Mouse (Mus musculus): ENCODE data around the gene Epn2.

Epn2 gene

DNA sequence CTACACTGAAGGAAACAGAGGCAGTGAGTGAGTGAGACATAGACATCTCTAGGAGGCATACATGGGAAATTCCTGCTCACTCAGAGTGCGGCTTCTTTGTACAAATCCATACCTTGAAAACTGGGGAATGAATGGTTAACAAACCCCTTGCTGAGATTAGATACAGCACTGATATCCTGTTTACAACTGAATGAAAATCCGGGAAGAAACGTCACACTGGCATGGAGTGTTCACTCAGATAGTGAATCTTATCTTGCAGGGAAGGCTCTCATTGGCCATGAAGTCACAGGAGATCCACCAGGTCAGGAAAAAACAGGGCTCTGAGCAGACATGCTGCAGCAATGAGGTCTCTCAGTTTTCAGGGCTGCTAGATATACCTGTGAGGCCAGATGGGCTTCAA lies 42.5 kb downstream of the Epn2 start:
- DNase-seq: no peak

DNA sequence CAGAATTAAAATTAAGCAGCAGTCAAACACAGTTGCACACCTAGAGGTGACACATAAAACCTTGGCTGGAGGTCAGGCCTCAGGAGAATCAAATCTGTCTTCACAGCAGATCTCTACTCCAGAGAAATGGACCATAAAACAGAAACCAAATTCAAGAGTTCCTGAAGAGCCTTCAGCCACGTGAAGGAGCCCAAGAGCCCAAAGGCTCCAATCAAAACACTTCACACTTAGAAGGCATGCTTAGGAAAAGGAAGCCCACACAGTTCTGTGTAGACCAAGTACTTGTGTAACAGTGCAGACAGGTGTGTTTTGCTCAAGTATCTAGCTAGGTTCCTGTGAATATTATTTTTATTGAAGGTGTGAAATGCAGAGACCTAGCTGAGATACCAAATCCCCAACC lies 44.0 kb downstream of the Epn2 start:
- DNase-seq: no peak

DNA sequence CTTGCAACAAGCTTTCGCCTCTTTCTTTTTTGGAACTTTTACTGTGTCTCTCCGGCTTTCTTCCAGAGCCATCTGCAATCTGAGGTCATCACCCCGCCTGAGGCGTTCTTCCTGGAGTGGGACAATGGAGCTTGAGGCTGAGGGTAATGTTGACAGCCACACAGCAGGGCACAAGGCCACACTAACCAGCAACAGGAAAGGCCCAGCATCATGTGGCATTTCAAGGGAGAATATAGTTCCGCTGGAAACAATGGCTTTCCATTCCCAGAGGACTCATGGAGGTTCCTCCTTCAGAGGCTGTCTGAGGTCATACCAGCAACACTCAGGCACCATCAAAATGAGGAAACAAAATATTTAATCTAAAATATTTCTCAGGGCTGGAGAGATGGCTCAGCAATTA lies 45.9 kb downstream of the Epn2 start:
- DNase-seq: peak; percentile 43

- peak; percentile 16 for DNase-seq
These were observed 46.7 kb downstream of the Epn2 start for GRCm38 (mm10) chr11:61532820-61533219.

DNA sequence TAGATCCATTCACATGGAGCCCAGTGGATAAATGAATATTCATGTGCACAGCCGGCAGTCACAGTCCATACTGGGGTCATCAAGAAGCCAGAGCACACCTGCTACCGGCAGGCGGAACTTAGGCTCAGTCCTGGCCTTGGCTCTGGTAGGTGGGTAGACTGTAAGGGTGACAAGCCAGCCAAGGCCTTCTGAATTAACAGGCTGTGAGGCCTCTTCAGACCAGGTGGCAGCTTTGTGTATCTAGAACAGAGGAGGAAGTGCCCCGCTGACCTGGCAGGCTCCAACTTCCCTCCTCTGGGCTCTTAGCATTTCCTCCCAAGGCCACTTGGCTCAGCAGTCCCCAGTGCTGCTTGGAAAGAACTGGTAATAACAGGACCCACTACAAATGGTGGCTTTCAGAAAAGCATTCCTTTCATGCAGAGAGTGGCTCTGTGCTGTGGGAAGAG lies 50.2 kb downstream of the Epn2 start:
- DNase-seq: peak; percentile 47

DNA sequence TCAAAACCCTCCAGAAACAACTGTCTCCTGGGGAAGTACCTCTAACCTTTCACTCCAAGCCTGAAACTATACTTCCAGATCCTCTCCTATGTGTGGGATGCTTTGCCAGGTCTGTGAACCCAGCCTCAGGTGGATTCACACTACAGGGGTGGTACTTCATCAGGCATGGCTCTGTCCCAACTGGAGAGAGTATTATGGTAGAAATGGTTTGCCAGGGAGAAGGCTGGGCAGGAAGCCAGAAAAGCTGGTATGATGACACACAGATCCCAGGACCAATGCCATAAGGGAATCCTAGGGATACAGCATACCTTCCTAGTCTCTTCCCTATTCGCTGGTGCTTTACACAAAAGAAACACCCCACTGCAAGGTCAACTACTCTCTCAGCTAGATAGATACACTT lies 52.6 kb downstream of the Epn2 start:
- DNase-seq: no peak

DNA sequence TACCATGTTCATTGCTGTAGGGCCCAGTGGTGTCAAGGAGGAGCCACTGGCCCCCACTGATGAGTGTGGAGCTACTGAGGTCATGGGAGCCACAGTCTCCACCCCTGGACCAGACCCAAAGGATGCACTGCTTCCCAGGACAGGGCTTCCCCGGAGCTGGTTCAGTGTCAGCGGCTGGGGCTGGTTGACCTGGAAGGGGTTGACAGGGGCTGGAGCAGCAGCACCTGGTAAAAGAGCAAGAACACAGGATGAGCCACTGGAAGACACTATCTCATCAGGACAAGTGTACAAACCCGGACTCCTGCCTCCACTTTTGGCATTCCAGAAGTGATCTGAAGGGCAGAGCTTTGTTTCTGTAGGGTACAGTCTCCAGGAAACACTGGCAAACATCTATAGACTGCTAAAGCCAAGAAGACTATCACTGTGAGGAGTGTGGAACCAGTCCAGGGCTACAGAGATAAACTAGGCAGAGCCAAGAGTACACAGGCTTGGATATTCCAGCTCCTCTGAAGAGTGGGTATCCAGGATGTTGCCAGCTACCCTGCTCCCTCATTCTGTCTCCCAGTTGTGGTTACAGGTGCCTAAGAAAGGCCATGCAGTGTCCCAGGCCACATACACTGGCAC lies 59.9 kb downstream of the Epn2 start:
- DNase-seq: no peak

DNA sequence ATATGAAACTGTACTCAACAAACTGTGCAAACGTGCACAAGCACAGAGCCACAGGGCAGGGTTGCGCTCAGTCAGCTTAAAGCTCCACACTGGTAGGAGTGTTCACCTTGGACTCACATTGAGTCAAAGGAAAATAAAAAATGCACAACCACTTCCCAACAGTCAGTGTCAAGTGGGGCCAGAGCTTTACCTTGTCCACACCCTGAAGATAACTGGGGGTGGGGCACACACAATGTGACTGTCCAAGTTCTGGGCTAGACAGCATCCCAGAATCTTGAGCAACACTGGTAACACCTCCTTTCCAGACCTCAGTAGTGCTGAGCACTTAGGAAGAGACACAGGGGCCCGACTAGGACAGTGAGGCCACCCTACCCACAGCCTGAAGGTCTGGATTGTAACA lies 60.6 kb downstream of the Epn2 start:
- DNase-seq: no peak

DNA sequence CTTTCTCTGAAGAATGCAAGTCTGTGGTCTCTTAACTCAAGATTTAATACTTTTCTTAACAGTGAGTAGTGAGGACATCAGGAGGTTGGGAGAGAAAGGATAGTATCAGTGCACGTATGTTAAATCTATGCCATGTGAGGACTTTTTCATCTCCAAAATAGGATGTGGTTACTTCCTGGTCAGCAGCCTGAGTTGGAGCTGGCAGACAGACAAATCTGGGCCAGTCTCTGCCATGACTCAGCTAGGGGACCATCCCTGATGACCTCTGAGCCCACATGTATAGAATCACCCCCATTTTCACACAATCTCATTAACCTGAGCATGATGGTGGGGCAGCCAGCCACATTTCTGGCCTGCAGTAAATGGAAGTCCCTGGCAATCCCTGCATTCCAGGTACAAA lies 61.5 kb downstream of the Epn2 start:
- no peak for DNase-seq

DNA sequence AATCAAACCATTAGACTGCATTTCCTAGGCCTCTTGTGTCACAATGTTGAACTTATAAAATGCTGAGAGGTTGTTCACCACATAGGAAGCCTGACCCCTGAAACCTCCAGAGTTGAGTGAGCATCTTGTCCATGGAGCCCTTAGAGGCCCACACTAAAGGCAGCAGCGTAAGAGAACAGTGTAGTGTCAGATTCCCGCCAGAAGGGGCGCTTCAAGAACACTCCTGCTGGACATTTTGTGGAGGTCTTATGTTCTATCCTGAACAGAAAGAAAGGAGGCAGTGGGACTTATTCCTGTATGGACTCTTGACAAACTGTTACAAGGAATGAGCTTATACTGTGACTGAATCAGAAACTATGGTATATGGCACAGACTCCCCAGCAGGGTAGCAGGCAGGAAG lies 64.5 kb downstream of the Epn2 start:
- peak; percentile 63 for DNase-seq

DNA sequence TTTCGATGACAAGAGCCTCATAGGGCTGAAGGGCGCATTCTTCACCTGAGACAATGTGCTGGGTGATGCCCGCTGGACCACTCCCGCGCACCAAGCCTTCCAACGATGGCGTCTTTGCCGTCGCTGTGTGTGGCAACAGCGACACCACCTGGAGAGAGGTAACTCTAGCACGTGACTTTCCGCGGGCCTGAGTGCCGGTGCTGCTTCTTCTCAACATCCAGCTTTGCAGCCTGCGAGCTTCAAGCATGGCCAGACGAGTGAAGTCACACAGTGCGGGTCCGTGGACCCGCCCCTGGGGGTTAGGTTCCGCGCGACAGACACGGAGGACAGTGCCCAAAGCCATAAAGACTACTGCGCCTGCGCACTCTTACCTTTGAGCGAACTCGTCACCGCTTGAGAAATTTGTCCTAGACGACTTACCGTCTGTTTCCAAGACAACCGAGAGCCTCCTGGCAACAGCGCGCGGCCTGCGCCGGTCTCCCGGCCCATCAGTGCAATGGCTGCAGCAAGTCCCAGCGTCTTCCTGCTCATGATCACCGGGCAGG lies 74.7 kb downstream of the Epn2 start, which contains the start of gene B9d1:
B9d1 (plus strand) TSS at position 432 of the 545 bp plus-strand sequence.
- peak; percentile 99 for DNase-seq

GRCm38 (mm10) chr11:61503933-61504332 lies 75.6 kb downstream of the Epn2 start:
- DNase-seq: no peak

DNA sequence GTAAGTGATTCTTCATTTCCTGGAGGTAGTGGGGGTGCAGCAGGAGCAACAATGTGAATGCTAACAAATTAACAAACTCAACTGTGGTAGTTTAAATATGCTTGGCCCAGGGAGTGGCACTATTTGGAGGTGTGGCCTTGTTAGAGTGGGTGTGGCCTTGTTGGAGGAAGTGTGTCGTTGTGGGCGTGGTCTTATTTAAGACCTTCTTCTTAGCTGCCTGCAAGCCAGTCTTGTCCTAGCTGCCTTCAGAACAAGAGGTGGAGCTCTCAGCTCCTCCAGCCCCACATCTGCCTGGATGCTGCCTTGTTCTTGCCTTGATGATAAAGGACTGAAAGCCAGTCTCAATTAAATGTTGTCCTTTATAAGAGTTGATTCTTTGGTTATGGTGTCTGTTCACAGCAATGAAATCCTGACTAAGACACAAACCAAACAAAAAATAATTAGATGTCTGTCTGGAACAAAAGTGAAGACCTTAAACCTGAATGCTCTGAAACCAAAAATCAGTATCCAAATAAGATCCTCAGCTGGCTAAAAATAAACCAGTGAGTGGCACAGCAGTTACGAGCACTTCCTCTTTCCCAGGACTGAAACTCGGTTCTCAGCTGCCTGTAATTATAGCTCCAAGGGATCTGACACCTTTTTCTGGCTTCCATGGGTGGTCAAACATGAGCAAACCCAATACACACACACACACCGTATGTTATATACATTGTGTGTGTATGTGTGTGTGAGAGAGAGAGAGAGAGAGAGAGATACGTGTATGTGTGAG lies 80.6 kb downstream of the Epn2 start:
- no peak for DNase-seq

GRCm38 (mm10) chr11:61497490-61497889 lies 82.0 kb downstream of the Epn2 start:
- no peak for DNase-seq

DNA sequence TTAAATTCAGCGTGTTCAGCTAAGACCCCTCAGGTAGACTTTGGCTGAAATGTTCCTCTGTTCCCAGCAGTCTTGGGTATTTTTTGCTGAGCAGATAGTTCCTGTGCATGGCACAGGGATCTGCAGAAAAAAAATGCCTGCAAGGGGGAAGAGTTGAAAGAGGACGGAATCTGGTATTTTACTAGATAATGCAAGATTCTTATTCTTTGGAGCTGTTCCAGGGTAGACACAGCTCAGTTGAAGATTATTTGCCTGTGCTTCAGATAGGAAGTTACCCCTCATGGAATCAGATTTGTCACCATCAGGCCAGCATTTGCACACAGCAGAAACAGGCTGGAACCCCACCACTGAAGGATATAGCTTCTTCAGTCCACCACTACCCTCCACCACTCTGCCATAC lies 84.0 kb downstream of the Epn2 start:
- DNase-seq: no peak

- peak; percentile 96 for DNase-seq
These were observed 85.1 kb downstream of the Epn2 start, which contains the start of gene Mapk7 for GRCm38 (mm10) chr11:61494129-61494997. Gene Mapk7, minus strand, starts transcription at chr11:61494406.

GRCm38 (mm10) chr11:61493525-61494128 lies 85.9 kb downstream of the Epn2 start:
- DNase-seq: no peak

GRCm38 (mm10) chr11:61492749-61493401 lies 86.6 kb downstream of the Epn2 start:
- DNase-seq: no peak

GRCm38 (mm10) chr11:61490944-61491520 lies 88.5 kb downstream of the Epn2 start:
- no peak for DNase-seq

GRCm38 (mm10) chr11:61489874-61490273 lies 89.6 kb downstream of the Epn2 start:
- DNase-seq: no peak

DNA sequence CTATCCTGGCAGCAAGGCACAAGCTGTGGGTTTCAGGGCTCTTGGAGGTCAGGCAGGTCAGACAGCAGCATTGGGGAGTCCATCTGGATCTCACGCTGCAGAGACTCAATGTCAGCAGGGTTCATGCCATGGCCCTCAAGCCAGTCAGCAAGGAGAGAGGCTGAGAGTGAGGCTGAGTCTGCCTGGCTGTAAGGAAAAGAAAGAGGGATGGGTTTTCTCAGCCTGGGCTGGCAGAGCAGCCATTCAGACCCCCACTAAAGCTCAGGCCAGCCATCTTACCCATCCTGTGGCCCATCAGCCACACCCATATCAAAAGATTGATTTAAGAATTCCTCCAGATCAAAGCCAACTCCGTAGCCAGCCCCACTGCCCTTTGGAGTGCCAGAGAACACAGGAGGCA lies 90.4 kb downstream of the Epn2 start:
- DNase-seq: no peak

GRCm38 (mm10) chr11:61487936-61488335 lies 91.6 kb downstream of the Epn2 start:
- no peak for DNase-seq
